Mouse (Mus musculus) cerebellum, postnatal 25 days (tissue): ENCODE data around the gene Gprc5b.

Experiments
- DNase-seq, 2 experiments: peaks; one replicate each; pipeline ENCODE4 v3.0.0; 2021; ENCODE audit warnings: mixed read lengths in 2 of 2

Gprc5b gene

GRCm38 (mm10) chr7:118995007-118995406 lies at the start of gene Gprc5b:
Gene Gprc5b, minus strand, starts transcription at chr7:118995211.
- DNase-seq: peak; percentile 92 to 97

GRCm38 (mm10) chr7:119041502-119041901 lies 46.5 kb upstream of the Gprc5b start:
- DNase-seq: no peak

- DNase-seq: no peak
Measured at GRCm38 (mm10) chr7:119037581-119037980, 42.6 kb upstream of the Gprc5b start.

- DNase-seq: no peak
Measured at GRCm38 (mm10) chr7:119034243-119034961, 39.4 kb upstream of the Gprc5b start.

- DNase-seq: peak; percentile 65 to 76
Measured at GRCm38 (mm10) chr7:119023394-119023921, 28.4 kb upstream of the Gprc5b start.

- DNase-seq: peak; percentile 63 to 85
Measured at GRCm38 (mm10) chr7:119022238-119023156, 27.5 kb upstream of the Gprc5b start.

- peak; percentile 67 to 84 for DNase-seq
Measured at GRCm38 (mm10) chr7:119019537-119019936, 24.5 kb upstream of the Gprc5b start.

- peak; percentile 24 to 67 for DNase-seq
Measured at GRCm38 (mm10) chr7:119015736-119016135, 20.7 kb upstream of the Gprc5b start.

- peak; percentile 82 to 87 for DNase-seq
Measured at GRCm38 (mm10) chr7:119010854-119011529, 16.0 kb upstream of the Gprc5b start.

GRCm38 (mm10) chr7:119002501-119002900 lies 7.5 kb upstream of the Gprc5b start:
- peak; percentile 7 to 33 for DNase-seq

- no peak for DNase-seq
Measured at GRCm38 (mm10) chr7:119001965-119002364, 7.0 kb upstream of the Gprc5b start.

GRCm38 (mm10) chr7:118999857-119000256 lies 4.8 kb upstream of the Gprc5b start:
- DNase-seq: no peak

GRCm38 (mm10) chr7:118996137-118996837 lies 1.3 kb upstream of the Gprc5b start:
- peak; percentile 92 to 93 for DNase-seq

GRCm38 (mm10) chr7:118995671-118996070 lies 660 bp upstream of the Gprc5b start:
- DNase-seq: peak in 1 of 2 experiments; percentile 59

GRCm38 (mm10) chr7:118994231-118994842 lies 674 bp downstream of the Gprc5b start:
- peak; percentile 56 to 67 for DNase-seq

- DNase-seq: peak; percentile 56 to 60
Measured at GRCm38 (mm10) chr7:118993597-118994230, 1.3 kb downstream of the Gprc5b start.

- DNase-seq: peak; percentile 58 to 62
Measured at GRCm38 (mm10) chr7:118992623-118993405, 2.2 kb downstream of the Gprc5b start.

- peak in 1 of 2 experiments; percentile 36 for DNase-seq
Measured at GRCm38 (mm10) chr7:118992080-118992560, 2.9 kb downstream of the Gprc5b start.

- peak; percentile 18 to 24 for DNase-seq
Measured at GRCm38 (mm10) chr7:118991341-118991884, 3.6 kb downstream of the Gprc5b start.

- DNase-seq: peak; percentile 21 to 27
Measured at GRCm38 (mm10) chr7:118990282-118990681, 4.7 kb downstream of the Gprc5b start.
